Mouse (Mus musculus) cerebellum, postnatal 4 days (tissue): ENCODE data around the gene Xcr1.
A peak's percentile ranks its signal among the peaks of the same experiment; 100 is the strongest.

ENCODE experiments used
- DNase-seq, 2 experiments: peaks; one replicate each; pipeline ENCODE4 v3.0.0; 2022; ENCODE audit warnings: low spot score in 2 of 2, mixed read lengths in 1 of 2

The Xcr1 gene

DNA sequence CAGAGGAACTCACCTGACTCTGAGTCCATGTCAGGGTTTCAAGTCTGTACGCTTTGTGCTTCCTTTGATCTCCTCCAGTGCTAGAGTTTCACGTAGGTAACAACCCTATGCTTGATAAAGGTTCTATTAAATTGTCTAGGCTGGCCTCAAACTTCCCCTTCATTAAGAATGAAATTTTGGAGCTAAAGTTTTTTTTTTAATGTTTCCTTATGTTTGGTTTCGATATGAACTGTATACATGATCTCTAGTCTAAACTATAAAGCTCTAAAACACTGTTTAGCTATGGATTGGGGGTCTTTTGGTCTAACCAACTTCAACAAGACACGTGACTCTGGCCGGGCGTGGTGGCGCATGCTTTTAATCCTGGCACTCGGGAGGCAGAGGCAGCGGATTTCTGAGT is at the start of gene Xcr1:
Gene Xcr1, minus strand, starts transcription at position 101 of the 400 bp plus-strand sequence.
- no peak for DNase-seq

DNA sequence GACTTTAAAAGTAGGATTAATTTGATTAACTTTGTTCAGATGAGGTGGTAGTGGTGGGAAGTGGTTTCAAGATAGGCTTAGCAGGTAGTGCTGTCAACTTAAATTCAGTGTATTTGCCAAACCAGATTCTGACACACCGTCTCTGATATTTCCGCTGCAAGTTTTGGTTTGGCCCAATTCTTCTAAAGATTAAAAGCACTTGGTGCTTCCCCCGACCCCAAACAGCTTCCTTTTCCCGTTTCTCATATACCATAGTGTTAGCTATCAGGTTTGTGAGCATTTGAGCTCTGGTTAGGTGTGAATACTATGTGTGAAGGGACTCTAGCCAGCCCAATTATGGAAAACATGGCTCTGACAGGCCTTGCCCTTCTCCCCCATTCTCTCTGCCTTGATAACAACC is 10.2 kb upstream of the Xcr1 start:
- no peak for DNase-seq

DNA sequence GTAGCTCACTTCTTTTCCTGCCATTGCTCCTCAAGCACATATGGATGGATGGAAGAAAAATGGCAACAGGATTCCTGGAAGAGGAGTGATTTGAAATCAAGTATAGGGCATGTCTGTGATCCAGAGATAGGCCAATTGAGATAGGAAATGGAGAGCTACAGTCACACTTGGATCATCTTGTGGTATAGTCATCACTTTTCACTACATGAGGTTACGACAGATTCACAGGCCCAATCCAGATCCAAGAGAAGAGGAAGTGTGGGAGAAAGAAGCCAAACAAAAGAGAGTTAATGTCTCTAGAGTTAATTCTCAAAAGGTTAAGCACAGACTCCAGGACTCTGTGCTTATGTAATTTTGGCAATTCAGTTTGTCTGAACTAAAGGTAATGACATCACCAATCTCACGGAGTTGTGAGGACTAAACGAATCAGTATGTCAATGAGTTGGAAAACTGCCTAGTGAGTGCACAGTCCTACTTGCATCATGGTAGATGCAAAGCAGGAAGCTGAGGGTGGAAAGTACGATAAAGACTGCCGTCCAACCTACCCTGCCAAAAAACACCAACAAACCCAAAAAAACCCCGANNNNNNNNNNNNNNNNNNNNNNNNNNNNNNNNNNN is 7.4 kb upstream of the Xcr1 start:
- no peak for DNase-seq

DNA sequence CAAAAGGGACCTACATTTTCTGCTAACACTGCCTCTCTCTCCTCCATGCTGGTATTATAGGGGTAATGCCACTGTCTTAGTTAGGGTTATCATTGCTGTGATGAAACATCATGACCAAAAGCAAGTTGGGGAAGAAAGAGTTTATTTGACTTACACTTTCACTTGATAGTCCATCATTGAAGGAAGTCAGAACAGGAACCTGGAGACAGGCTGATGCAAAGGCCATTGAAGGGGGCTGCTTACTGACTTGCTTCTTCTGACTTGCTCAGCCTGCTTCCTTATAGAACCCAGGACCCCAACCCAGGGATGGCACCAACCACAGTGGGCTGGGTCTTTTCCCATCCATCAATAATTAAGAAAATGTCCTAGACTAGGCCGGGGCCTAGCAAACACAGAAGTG is 1.8 kb upstream of the Xcr1 start:
- no peak for DNase-seq

DNA sequence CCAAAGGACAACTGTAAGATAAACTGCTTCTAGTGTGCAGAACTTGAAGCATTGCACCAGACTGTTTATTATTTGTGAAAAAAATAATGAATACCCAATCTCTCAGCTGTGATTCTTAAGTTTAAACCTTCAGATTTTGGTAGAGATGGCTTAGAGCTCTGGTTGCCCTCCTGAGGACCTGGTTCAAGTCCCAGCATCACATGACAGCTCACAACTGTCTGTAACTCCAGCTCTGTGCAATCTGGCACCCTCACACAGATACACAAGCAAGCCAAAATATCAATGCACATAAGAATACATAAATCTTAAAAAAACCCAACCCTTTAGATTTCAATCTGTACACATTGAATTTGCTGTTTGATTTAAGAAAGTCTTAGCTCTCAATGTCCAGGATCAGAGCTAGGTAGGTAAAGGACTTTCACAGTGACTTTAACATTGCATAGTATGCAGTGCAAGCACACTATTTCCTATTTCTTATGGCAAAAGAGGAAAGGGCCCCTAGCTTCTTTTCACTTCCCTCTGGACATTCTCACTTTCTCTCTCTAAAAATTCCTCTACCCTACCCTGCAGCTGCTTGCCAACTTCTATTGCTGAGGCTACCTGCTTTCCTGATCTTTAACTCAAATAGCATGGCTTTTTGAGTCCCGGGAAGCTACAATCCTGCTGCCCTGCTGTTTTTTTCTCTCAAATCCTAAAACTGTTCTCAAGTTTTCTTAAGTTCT is 1.2 kb upstream of the Xcr1 start:
- no peak for DNase-seq

DNA sequence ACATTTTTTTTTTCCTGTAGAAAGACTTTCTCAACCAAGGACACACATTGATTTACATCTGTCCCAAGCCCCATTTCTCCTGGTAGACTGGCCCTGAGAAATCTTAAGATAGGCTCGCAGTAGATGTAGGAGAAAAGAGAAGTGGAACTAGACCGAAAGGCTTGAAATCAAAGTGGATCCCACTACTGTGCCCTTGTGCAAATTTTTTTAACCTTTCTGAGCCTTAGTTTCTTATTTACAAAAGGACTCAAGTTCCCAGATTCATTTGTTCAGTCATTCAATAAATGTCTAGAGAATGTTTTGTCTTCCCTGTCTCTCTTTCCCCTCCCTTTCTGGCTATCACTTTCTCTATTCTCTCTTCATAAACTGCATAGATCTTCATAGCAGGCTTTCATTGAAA is 5.0 kb downstream of the Xcr1 start:
- no peak for DNase-seq

DNA sequence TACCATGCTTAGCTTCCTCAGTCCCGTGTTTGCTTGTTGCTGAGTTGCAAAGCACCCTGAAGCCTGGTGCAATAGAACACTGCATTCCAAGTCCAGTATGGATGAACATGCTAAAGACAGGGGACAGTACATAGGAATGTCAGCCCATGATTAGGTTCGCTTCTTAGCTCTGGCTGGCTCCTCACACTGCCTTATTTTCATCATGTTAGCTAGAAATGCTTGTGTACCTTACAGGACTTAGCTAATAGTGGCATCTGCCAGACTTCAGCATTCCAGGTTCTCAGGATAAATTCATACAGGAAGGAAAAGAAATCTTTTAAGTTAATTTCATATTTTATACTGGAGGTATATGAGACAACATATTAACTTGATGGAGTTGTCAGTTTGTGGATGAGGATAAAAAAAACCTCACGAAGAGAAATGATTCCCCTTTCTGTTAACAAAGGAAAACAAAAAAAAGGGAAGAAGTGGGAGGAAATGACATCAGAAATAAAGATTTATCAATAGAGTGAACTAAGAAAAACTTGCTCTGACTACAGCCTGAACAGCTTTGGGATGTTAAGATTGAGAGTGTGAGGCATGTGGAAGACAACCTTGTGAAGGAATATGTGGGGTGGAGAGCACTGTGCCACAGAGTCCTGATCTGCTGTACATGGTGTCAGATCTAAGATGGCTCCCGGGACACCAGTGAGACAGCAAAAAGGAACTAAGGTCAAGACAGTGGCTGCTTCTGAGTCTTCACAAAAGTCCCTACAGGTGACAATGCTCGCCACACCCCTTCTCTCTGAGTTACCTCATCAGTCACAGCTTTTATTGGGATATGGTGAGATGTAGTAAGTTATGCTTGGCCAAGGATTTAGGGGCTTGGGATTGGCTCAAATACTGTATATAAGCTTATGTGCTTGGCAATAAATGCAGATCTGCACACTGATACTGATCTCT is 9.1 kb downstream of the Xcr1 start:
- DNase-seq, result no peak

DNA sequence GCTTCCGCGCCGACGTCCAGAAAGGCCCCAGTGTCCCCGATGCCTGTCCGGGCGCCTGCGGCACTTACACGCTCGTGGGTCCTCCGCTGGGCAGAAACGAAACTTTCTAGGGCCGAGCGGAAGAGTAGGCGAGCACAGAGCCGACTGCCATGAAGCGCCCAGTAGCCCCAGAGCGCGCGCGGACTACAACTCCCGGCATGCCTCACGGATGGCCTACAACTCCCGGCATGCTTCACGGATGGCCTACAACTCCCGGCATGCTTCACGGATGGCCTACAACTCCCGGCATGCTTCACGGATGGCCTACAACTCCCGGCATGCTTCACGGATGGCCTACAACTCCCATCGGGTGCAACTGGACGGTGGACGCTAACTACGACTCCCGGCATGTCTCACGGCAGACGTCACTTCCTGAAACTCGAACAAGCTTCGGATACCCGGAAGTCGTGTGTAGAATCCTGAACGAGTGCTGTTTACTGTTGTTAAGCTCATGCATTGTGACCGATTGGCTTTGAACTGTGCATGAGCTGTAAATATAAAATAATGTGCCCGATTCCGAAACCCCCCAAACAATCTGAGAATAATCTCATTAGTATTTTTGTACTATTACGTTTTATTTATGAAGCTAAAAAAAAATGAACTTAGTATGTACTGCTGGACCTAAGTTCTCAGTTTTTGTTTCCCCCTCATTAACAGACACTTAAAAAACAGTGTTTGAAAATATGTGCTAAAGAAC is 9.9 kb downstream of the Xcr1 start, which contains the start of gene Fyco1:
Gene Fyco1, minus strand, starts transcription at position 187 of the 736 bp plus-strand sequence.
- DNase-seq, result peak; percentile 75 to 91

DNA sequence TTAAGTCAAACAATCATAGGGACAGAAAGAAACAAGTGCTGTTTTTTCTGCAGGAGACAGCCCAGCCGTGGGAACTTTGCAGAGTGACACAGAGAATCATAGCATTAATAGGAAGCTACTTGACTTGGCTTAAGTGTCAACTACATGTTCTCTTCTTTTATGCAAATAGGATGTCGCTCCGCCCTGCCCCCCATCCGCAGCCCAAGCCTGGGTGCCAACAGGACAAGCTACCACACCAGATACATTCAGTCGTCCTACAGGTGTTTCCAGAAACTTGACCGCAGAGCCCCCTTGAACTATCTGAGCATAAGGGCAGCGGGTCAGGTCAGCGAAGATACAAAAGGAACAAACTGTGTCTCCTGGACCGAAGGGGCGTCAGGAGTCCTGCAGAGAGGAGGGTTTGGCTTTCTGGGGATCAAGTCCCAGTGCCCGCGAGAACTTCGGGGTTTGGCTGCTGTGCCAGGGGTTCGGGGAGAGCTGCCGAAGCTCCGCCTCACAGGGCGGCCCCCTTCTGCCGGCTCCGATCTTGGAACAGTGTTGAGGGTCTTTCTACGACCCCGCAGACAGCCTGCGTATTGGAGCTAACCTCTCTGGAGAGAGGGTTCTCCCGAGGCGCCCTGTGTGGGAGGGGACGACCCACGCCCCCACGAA is 10.6 kb downstream of the Xcr1 start:
- peak in 1 of 2 experiments; percentile 20 for DNase-seq

DNA sequence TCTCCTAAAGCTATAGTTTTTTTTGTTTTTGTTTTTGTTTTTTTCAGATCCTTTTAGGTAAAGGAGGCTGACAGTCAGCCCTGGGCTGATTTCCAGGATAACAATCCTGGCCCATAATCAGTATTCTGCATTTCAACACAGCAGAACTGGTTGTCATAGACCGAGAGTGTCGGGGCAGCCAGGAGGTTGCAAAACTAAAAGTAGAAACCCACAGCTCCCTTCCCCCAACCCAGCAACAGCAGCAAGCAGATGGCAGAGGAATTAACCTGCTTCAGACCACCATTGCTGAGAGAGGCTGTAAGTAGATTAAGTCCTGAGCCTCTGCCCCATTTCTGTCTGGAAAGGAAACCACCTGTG is 11.1 kb downstream of the Xcr1 start:
- no peak for DNase-seq

DNA sequence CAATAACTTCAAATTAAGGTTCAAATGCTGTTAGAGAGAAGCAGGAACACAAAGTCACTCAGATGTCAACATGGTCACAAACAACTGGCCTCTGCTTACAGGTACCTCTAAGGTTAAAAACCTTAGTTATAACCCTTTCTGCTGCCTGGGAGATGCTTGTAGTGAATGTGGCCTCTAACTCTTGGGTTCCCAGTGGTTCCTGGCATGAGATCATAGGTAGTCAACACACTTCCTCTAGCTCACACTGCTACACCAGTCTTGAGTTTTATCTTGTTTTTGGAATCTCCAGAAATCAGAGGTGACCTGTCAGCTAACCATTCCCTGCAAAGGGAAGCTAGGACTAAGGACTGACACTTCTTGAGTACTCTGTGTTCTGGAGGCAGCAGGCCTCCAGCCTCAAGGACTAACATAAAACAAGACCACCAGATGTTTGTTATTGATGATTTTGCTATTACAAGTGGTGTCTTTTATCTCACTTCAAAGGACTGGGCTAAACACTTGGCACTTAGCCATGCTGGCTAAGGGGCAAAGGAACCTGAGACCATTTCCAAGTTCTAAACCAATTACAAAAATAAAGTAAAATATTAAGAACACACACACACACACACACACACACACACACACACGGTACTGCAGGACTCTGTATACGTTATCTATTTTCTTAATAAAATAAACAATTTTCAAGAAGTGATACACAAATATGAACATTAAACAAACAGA is 11.7 kb downstream of the Xcr1 start:
- no peak for DNase-seq

DNA sequence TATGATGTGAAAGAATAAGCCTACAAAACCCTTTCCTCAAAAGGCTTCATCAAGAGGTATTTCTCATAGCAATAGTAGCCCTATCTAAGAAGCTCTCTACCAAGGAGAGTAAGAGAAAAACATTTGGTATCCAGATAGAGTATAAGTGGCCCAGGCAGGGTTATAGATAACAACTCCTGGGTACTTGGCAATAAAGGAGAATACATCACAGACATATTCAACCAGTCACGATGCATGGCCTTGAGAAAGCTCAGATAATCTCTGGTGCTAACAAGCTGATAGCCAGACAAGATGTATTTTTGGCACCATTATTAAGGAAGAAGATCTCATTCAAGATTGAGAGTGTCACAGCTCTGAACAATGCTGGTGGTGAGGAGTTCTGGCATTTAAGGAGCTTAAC is 15.3 kb downstream of the Xcr1 start:
- no peak for DNase-seq

DNA sequence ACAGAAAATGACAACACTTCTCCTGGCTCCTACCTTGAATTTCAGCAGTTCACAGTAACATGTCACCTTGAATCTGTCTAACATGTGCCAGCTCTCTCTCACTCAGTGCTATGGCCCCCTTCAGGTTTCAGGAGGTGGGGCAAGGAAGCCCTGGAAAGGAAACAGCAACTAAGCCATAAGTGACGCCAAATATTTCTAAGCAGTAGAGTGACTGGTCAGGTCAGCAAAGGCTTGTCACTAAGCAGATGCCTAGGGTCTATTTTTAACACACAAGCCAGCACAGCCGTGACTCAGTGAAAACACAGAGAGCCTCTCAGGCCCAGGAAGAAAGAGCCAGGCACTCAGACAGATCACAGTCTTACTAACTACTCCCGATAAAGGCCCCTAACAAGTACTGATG is 16.7 kb downstream of the Xcr1 start:
- no peak for DNase-seq

DNA sequence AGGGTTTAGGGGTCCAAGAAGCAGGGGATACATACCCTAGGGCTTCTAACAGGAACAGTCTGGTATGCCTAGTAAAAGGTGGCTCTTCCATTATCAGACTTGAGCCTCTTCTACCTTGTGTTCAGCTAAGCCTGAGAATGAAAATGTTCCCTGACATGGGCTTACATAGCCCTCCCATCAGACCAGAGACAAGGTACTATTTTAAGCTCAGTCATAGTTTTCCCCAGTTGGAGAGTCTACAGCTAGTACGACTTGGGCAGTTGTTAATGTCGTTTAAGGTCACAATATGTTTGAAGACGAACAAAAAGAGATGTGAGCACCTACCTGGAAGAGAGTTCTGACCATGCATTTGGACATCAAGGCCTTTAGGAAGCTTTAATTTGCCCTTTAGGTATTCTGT is 17.4 kb downstream of the Xcr1 start:
- DNase-seq, result no peak

DNA sequence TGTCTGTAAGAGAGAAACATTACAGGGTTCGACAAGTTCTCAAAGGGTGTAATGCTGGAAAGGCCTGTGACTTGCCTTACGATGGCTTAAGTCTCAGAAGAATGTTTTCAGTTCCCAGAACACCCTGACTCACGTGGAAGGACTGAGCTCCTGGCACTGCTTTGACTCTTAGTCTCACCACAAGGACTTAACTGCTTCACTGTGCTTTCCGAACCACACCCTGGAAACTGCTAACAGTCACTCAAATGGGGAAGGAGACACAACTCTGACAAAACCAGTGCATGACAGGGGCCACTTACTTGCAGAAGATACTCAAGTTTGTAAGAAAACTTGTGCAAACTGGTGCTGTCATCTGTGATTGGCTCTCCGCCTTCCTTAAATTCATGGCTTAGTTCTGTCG is 21.6 kb downstream of the Xcr1 start:
- no peak for DNase-seq

DNA sequence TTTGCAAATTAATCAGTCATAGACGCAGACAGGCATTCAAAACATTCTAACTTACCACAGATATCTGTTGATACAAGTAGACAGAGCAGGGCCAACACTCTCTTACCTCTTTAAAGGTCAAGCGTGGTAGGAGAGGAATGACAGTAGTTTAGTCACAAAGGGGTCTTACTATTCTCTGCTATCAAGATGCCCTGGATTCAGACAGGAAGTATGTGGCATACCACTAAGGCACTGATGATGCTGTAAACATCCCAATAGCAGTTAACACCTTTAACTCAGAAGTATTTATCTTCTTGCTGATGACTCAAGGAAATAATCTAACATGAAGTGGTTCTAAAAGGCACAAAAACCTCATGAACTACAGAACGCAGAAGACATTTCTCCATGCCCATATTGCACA is 26.0 kb downstream of the Xcr1 start:
- DNase-seq, result no peak

DNA sequence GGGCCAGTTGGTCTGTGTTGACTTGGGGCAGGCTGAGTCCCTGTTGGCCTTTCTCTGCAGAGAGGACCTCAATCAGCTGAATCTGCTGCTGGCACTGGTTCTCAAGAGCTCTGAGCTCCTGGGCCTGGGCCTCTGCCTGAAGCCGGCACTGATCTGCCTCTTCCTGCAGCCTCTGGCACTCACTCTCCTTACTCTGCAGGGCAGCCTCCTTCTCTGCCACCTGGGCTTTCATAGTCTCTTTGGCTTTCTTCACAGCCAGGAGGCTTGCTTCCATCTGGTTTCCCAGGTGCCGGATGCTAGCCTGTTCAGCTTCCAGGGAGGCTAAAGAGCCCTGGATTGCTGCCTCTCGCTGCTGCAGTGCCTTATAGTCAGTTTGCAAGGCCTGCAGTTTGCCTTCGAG is 32.9 kb downstream of the Xcr1 start:
- no peak for DNase-seq

DNA sequence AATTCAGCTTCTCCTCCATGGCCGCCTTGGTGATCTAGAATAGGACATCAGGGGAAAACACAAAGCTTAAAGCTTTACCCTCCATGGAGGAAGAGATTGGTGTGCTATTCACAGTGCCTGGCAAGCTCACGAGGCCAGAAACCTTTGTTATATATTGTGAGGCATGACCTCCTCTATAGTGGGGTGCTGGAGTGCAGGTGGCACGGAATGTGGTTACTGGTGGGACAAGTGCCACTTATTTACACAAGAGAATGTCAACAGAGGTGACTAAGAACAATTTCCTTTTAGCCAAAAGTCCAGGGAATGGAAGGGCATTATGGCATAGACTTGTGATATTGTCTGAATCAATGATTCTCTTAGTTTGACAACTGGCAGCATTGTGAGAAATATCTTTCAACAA is 35.2 kb downstream of the Xcr1 start:
- DNase-seq, result no peak

DNA sequence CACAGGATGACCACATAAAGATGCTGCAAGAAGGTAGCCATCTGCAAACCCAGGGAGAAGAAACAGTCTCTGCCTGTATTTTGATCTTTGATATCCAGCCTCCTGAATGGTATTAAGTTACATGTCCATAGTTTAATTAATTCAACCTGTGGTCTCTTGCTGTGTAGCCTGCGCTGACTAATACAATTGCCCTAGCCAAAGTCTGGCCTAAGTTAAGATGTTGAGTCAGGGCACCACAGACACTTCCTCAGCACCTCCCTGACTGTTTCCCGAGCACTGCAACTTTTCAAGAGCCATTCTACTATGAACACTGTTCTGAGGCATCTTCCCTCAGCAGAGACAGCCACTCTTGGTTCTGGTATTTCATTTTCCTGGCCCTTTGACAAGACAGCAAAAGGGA is 43.2 kb downstream of the Xcr1 start:
- DNase-seq, result no peak

DNA sequence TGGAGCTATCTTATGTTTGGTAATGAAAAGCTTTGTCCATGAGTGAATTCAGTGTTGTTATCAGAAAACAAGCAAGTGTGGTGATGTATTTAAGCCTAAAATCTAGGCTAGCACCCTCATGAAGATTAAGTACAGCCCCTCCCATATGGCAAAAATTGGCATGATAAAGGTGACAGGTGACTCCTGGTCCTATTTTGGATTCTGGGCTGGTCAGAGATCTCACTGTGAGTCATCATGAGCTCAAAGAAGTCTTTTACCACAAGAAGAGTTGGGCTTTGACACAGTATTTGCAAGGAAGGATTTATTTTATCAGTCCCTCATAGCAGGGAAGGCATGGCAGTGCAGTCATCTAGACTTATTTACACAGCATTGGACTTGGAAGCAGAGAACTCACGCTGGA is 45.8 kb downstream of the Xcr1 start:
- no peak for DNase-seq

DNA sequence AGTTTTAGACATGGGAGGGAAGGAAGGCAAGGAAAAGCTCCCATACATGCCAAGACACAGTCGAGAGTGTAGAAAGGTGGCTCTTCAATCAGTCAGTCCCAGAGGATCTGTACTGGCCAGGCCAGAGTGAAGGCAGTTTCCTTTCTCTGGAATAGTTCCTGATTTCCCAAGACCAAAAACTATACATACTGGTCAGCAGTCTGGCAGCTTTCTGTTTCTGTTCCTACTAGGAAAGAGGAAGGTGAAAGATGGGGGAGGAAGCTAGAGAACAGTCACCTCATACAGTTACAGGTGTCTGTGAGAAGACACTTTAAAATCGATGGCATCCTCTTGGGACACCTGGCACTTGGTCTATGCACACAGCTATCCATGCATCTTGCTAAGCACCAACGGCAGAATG is 46.4 kb downstream of the Xcr1 start:
- no peak for DNase-seq
